Mouse (Mus musculus): ENCODE measurements around the gene Crcp. TPM values are rescaled to one million over a fixed set of nuclear protein-coding genes. Genes with fewer than 3 reads are reported as not detected.
A peak's percentile ranks its signal among the peaks of the same experiment; 100 is the strongest.

Gene Crcp
- polyA plus RNA-seq, 1 experiment = 17.0 TPM

GRCm38 (mm10) chr5:130021361-130021966, 7.6 kb upstream of the Crcp start:
- Histone ChIP-seq H3K27ac (ENCODE audit: control insufficient read depth, insufficient read depth, low read length) (no peak overlapping the region), H3K36me3 (ENCODE audit: control insufficient read depth, insufficient read depth, low read length) (no peaks in the 10 kb centered on the region), H3K4me3 (ENCODE audit: control insufficient read depth, insufficient read depth, low read length) (no peak overlapping the region), H3K4me1 (replicated peaks; ENCODE audit: control insufficient read depth, insufficient read depth, low read length) (peaks cover 2% of the 10 kb centered on the region), H3K27me3 (ENCODE audit: control insufficient read depth, insufficient read depth, low read length) (no peaks in the 10 kb centered on the region)
- TF ChIP-seq CTCF (IDR thresholded peaks at IDR 0.05; ENCODE audit: borderline replicate concordance, control insufficient read depth, extremely low read depth, insufficient read depth, low read length, poor library complexity) (no peak), POLR2A (IDR thresholded peaks at IDR 0.05; ENCODE audit: control insufficient read depth, extremely low read depth, insufficient read depth, low read length, poor library complexity) (no peak)
- WGBS = 83% methylated on average over 5 of the region's 5 CpGs
- no peak for DNase-seq

GRCm38 (mm10) chr5:130022366-130022765, 6.7 kb upstream of the Crcp start:
- WGBS = 95% methylated on average over 7 of the region's 7 CpGs
- H3K4me1 ChIP-seq (replicated peaks; ENCODE audit: control insufficient read depth, insufficient read depth, low read length) = peaks cover 2% of the 10 kb centered on the region
- no peaks in the 10 kb centered on the region for H3K27me3 ChIP-seq (ENCODE audit: control insufficient read depth, insufficient read depth, low read length)
- no peak overlapping the region for H3K27ac ChIP-seq (ENCODE audit: control insufficient read depth, insufficient read depth, low read length)
- no peak for DNase-seq
- no peaks in the 10 kb centered on the region for H3K36me3 ChIP-seq (ENCODE audit: control insufficient read depth, insufficient read depth, low read length)
- TF ChIP-seq CTCF (IDR thresholded peaks at IDR 0.05; ENCODE audit: borderline replicate concordance, control insufficient read depth, extremely low read depth, insufficient read depth, low read length, poor library complexity) (no peak), POLR2A (IDR thresholded peaks at IDR 0.05; ENCODE audit: control insufficient read depth, extremely low read depth, insufficient read depth, low read length, poor library complexity) (no peak)
- no peak overlapping the region for H3K4me3 ChIP-seq (ENCODE audit: control insufficient read depth, insufficient read depth, low read length)

- H3K36me3 ChIP-seq (ENCODE audit: control insufficient read depth, insufficient read depth, low read length) = no peaks in the 10 kb centered on the region
- 40% methylated on average over 12 of the region's 12 CpGs for WGBS
- peak overlapping the region; percentile 95; the same call in 1 of the 2 replicates for H3K4me3 ChIP-seq (ENCODE audit: control insufficient read depth, insufficient read depth, low read length)
- no peak overlapping the region for H3K27ac ChIP-seq (ENCODE audit: control insufficient read depth, insufficient read depth, low read length)
- no peaks in the 10 kb centered on the region for H3K27me3 ChIP-seq (ENCODE audit: control insufficient read depth, insufficient read depth, low read length)
- H3K4me1 ChIP-seq (replicated peaks; ENCODE audit: control insufficient read depth, insufficient read depth, low read length) = peaks cover 2% of the 10 kb centered on the region
- no peak for DNase-seq
- TF ChIP-seq CTCF (IDR thresholded peaks at IDR 0.05; ENCODE audit: borderline replicate concordance, control insufficient read depth, extremely low read depth, insufficient read depth, low read length, poor library complexity) = no peak
- TF ChIP-seq POLR2A (IDR thresholded peaks at IDR 0.05; ENCODE audit: control insufficient read depth, extremely low read depth, insufficient read depth, low read length, poor library complexity) = no peak
Measured at GRCm38 (mm10) chr5:130023067-130023766, 5.9 kb upstream of the Crcp start.

- Histone ChIP-seq H3K4me1 (replicated peaks; ENCODE audit: control insufficient read depth, insufficient read depth, low read length) (peaks cover 2% of the 10 kb centered on the region), H3K27me3 (ENCODE audit: control insufficient read depth, insufficient read depth, low read length) (no peaks in the 10 kb centered on the region), H3K36me3 (ENCODE audit: control insufficient read depth, insufficient read depth, low read length) (no peaks in the 10 kb centered on the region), H3K4me3 (ENCODE audit: control insufficient read depth, insufficient read depth, low read length) (peak overlapping the region; percentile 95), H3K27ac (ENCODE audit: control insufficient read depth, insufficient read depth, low read length) (0 out of 2 replicates have a peak overlapping the region, but pooled peaks have one; percentile 22)
- TF ChIP-seq POLR2A (IDR thresholded peaks at IDR 0.05; ENCODE audit: control insufficient read depth, extremely low read depth, insufficient read depth, low read length, poor library complexity) = no peak
- TF ChIP-seq CTCF (IDR thresholded peaks at IDR 0.05; ENCODE audit: borderline replicate concordance, control insufficient read depth, extremely low read depth, insufficient read depth, low read length, poor library complexity) = peak; percentile 85; the same call in 1 of the 2 replicates
- under 1% methylated on average over 32 of the region's 32 CpGs for WGBS
- DNase-seq = peak; percentile 80
Measured at GRCm38 (mm10) chr5:130023767-130024539, 5.1 kb upstream of the Crcp start.

- Histone ChIP-seq H3K36me3 (ENCODE audit: control insufficient read depth, insufficient read depth, low read length) (no peaks in the 10 kb centered on the region), H3K27me3 (ENCODE audit: control insufficient read depth, insufficient read depth, low read length) (no peaks in the 10 kb centered on the region), H3K4me1 (replicated peaks; ENCODE audit: control insufficient read depth, insufficient read depth, low read length) (peaks cover 2% of the 10 kb centered on the region), H3K4me3 (ENCODE audit: control insufficient read depth, insufficient read depth, low read length) (no peak overlapping the region), H3K27ac (ENCODE audit: control insufficient read depth, insufficient read depth, low read length) (no peak overlapping the region)
- no peak for TF ChIP-seq POLR2A (IDR thresholded peaks at IDR 0.05; ENCODE audit: control insufficient read depth, extremely low read depth, insufficient read depth, low read length, poor library complexity)
- TF ChIP-seq CTCF (IDR thresholded peaks at IDR 0.05; ENCODE audit: borderline replicate concordance, control insufficient read depth, extremely low read depth, insufficient read depth, low read length, poor library complexity) = no peak
- no peak for DNase-seq
- 83% methylated on average over 5 of the region's 5 CpGs for WGBS
Measured at GRCm38 (mm10) chr5:130027134-130027533, 2.0 kb upstream of the Crcp start.

- H3K27me3 ChIP-seq (ENCODE audit: control insufficient read depth, insufficient read depth, low read length) = no peaks in the 10 kb centered on the region
- H3K27ac ChIP-seq (ENCODE audit: control insufficient read depth, insufficient read depth, low read length) = no peak overlapping the region
- H3K4me1 ChIP-seq (replicated peaks; ENCODE audit: control insufficient read depth, insufficient read depth, low read length) = peaks cover 2% of the 10 kb centered on the region
- H3K36me3 ChIP-seq (ENCODE audit: control insufficient read depth, insufficient read depth, low read length) = no peaks in the 10 kb centered on the region
- no peak for DNase-seq
- 88% methylated on average over 7 of the region's 7 CpGs for WGBS
- no peak overlapping the region for H3K4me3 ChIP-seq (ENCODE audit: control insufficient read depth, insufficient read depth, low read length)
- TF ChIP-seq CTCF (IDR thresholded peaks at IDR 0.05; ENCODE audit: borderline replicate concordance, control insufficient read depth, extremely low read depth, insufficient read depth, low read length, poor library complexity) = no peak
- TF ChIP-seq POLR2A (IDR thresholded peaks at IDR 0.05; ENCODE audit: control insufficient read depth, extremely low read depth, insufficient read depth, low read length, poor library complexity) = no peak
Measured at GRCm38 (mm10) chr5:130027696-130028095, 1.4 kb upstream of the Crcp start.
